Mouse (Mus musculus): ENCODE measurements around the gene Fam118b. TPM values are rescaled to one million over a fixed set of nuclear protein-coding genes. Genes with fewer than 3 reads are reported as not detected.

Gene Fam118b
- polyA plus RNA-seq, 1 experiment from 2014 or later, result 32.7 TPM

GRCm38 (mm10) chr9:35187351-35187903 lies 80.2 kb downstream of the Fam118b start:
- Histone ChIP-seq H3K4me2 (no peak overlapping the region), H3K27ac (no peak overlapping the region), H3K36me3 (peaks cover 6% of the 10 kb centered on the region), H3K4me3 (replicated peaks) (no peak overlapping the region), H3K9me3 (no peaks in the 10 kb centered on the region), H3K9ac (no peak overlapping the region), H3K27me3 (replicated peaks) (no peaks in the 10 kb centered on the region), H3K4me1 (no peaks in the 10 kb centered on the region)
- no peak for ATAC-seq (ENCODE audit: insufficient read depth, low FRiP score, low read depth)
- 81% methylated on average over 10 of the region's 10 CpGs for WGBS

GRCm38 (mm10) chr9:35186430-35186829 lies 81.2 kb downstream of the Fam118b start:
- no peak for ATAC-seq (ENCODE audit: insufficient read depth, low FRiP score, low read depth)
- H3K9me3 ChIP-seq, result no peaks in the 10 kb centered on the region
- no peak overlapping the region for H3K9ac ChIP-seq
- H3K4me2 ChIP-seq, result no peak overlapping the region
- no peaks in the 10 kb centered on the region for H3K27me3 ChIP-seq (replicated peaks)
- no peaks in the 10 kb centered on the region for H3K4me1 ChIP-seq
- no peak overlapping the region for H3K27ac ChIP-seq
- H3K36me3 ChIP-seq, result peaks cover 6% of the 10 kb centered on the region
- no peak overlapping the region for H3K4me3 ChIP-seq (replicated peaks)
- 75% methylated on average over 3 of the region's 4 CpGs for WGBS

DNA sequence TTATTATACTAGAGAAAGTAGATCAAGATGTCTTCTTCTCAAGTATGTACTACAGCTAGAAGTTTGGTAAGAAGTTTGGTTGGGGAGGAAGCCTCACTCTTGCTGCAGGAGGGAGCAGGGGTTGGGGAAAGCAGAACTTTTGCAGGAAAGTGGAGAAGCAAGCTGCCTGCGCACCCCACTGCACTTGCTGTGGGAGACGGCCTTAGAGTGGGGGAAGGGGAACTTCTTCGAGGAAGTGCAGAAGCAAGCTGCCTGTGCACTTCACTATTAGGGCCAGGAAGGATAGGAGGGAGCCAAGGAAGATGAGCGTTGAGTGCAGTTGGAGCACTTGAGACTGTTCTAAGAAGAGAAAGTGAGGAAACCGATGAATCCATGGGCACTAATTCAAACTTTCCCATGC lies 84.2 kb downstream of the Fam118b start:
- WGBS, result 72% methylated on average over 5 of the region's 5 CpGs
- H3K9me3 ChIP-seq, result no peaks in the 10 kb centered on the region
- no peak overlapping the region for H3K27ac ChIP-seq
- no peak overlapping the region for H3K4me3 ChIP-seq (replicated peaks)
- H3K4me2 ChIP-seq, result no peak overlapping the region
- no peaks in the 10 kb centered on the region for H3K36me3 ChIP-seq
- no peak overlapping the region for H3K9ac ChIP-seq
- H3K27me3 ChIP-seq (replicated peaks), result no peaks in the 10 kb centered on the region
- no peak for ATAC-seq (ENCODE audit: insufficient read depth, low FRiP score, low read depth)
- H3K4me1 ChIP-seq, result no peaks in the 10 kb centered on the region

GRCm38 (mm10) chr9:35182832-35183231 lies 84.8 kb downstream of the Fam118b start:
- Histone ChIP-seq H3K36me3 (no peaks in the 10 kb centered on the region), H3K9ac (no peak overlapping the region), H3K4me1 (no peaks in the 10 kb centered on the region), H3K9me3 (no peaks in the 10 kb centered on the region), H3K4me2 (no peak overlapping the region), H3K4me3 (replicated peaks) (no peak overlapping the region), H3K27me3 (replicated peaks) (no peaks in the 10 kb centered on the region), H3K27ac (no peak overlapping the region)
- no peak for ATAC-seq (ENCODE audit: insufficient read depth, low FRiP score, low read depth)
- 78% methylated on average over 2 of the region's 2 CpGs for WGBS

DNA sequence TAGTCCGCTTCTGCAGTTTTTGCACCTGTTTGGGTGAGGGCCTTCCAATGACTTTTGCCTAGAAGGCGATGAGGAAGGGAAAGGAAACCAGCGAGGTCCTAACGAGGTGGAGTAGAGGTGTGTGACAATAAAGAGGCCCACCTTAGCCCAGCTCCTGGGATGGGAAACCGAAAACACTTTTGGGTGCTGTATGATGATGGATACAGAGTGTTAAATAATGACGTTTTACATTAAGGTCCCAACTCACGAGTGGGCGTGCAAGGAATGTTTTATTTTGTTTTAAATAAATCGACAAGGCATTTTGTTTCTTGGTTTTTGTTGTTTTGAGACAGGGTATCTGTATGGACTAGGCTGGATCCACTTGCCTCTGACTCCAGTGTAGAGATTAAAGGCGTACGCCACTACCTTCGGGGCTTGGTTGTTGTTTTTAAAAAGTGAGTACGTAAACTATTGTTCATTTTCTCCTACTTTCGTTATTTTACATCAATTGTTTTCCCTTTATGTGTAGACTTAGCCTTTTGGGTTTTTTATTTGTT lies 91.4 kb downstream of the Fam118b start:
- H3K9me3 ChIP-seq, result no peaks in the 10 kb centered on the region
- WGBS, result 47% methylated on average over 14 of the region's 14 CpGs
- peak overlapping the region; percentile 94; the same call in 1 of the 2 replicates for H3K27ac ChIP-seq
- H3K9ac ChIP-seq, result no peak overlapping the region
- no peak for ATAC-seq (ENCODE audit: insufficient read depth, low FRiP score, low read depth)
- no peaks in the 10 kb centered on the region for H3K4me1 ChIP-seq
- H3K4me3 ChIP-seq (replicated peaks), result peak overlapping the region; percentile 74
- no peaks in the 10 kb centered on the region for H3K36me3 ChIP-seq
- H3K4me2 ChIP-seq, result peak overlapping the region; percentile 61
- no peaks in the 10 kb centered on the region for H3K27me3 ChIP-seq (replicated peaks)

GRCm38 (mm10) chr9:35175251-35176123 lies 92.1 kb downstream of the Fam118b start, which contains the start of gene Dcps:
TSS of gene Dcps (minus strand) at chr9:35176061.
- H3K9ac ChIP-seq, result peak within 1 kb of the TSS; percentile 71; the same call in 1 of the 2 replicates
- no peaks in the 10 kb centered on the region for H3K9me3 ChIP-seq
- H3K4me2 ChIP-seq, result peak within 1 kb of the TSS; percentile 61
- H3K27me3 ChIP-seq (replicated peaks), result no peaks in the 10 kb centered on the region
- no peaks in the 10 kb centered on the region for H3K4me1 ChIP-seq
- peak within 1 kb of the TSS; percentile 74 for H3K4me3 ChIP-seq (replicated peaks)
- ATAC-seq (ENCODE audit: insufficient read depth, low FRiP score, low read depth), result peak; percentile 96
- peak within 1 kb of the TSS; percentile 94 for H3K27ac ChIP-seq
- under 1% methylated on average over 38 of the region's 38 CpGs for WGBS
- no peaks in the 10 kb centered on the region for H3K36me3 ChIP-seq

GRCm38 (mm10) chr9:35173331-35173730 lies 94.3 kb downstream of the Fam118b start:
- Histone ChIP-seq H3K4me2 (no peak overlapping the region), H3K9me3 (no peaks in the 10 kb centered on the region), H3K27ac (no peak overlapping the region), H3K36me3 (0 out of 2 replicates have a peak, but pooled peaks cover 5% of the 10 kb centered on the region), H3K27me3 (replicated peaks) (no peaks in the 10 kb centered on the region), H3K9ac (no peak overlapping the region), H3K4me1 (no peaks in the 10 kb centered on the region), H3K4me3 (replicated peaks) (no peak overlapping the region)
- ATAC-seq (ENCODE audit: insufficient read depth, low FRiP score, low read depth), result no peak
- 83% methylated on average over 1 of the region's 1 CpGs for WGBS

DNA sequence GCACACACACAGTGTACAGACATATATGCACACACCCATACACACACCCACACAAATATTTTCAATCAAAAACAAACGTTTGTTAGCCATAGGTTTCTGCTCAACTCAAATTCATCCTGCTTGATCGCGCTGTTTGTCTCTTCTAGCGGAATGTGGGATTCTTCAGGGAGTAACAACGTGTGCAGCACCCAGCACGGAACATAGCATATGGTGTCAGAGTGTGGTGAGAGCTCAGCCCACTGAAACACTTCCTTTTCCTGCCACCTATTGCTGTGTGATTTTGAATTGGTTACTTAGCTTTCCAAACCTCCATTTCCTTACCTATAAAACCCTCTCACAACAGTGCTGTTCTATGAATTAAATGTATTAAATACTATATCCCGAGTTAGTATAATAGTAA lies 97.5 kb downstream of the Fam118b start:
- WGBS, result 89% methylated on average over 7 of the region's 7 CpGs
- ATAC-seq (ENCODE audit: insufficient read depth, low FRiP score, low read depth), result no peak
- H3K27ac ChIP-seq, result no peak overlapping the region
- no peaks in the 10 kb centered on the region for H3K9me3 ChIP-seq
- no peaks in the 10 kb centered on the region for H3K4me1 ChIP-seq
- H3K4me3 ChIP-seq (replicated peaks), result no peak overlapping the region
- no peak overlapping the region for H3K4me2 ChIP-seq
- no peaks in the 10 kb centered on the region for H3K27me3 ChIP-seq (replicated peaks)
- no peak overlapping the region for H3K9ac ChIP-seq
- H3K36me3 ChIP-seq, result 0 out of 2 replicates have a peak, but pooled peaks cover 12% of the 10 kb centered on the region

Other genes starting within 250 kb of the Fam118b start
- 45.7 and 59.4 TPM in 2 replicates for gene St3gal4, start 148.5 kb downstream of the Fam118b start, polyA plus RNA-seq (2015; fragmentation: Nextera tagmentation; extraction: Ambion mirVana)
- 77.7 and 82.4 TPM in 2 replicates for gene Dcps, start 91.7 kb downstream of the Fam118b start, polyA plus RNA-seq (2015; fragmentation: Nextera tagmentation; extraction: Ambion mirVana)
- gene Srpr, start 67.6 kb downstream of the Fam118b start, polyA plus RNA-seq (2015; fragmentation: Nextera tagmentation; extraction: Ambion mirVana), result 141 and 154 TPM in 2 replicates
- 12.8 and 13.9 TPM in 2 replicates for gene Tirap, start 67.5 kb downstream of the Fam118b start, polyA plus RNA-seq (2015; fragmentation: Nextera tagmentation; extraction: Ambion mirVana)
- 39.7 and 46.6 TPM in 2 replicates for gene Foxred1, start 56.8 kb downstream of the Fam118b start, polyA plus RNA-seq (2015; fragmentation: Nextera tagmentation; extraction: Ambion mirVana)
- 28.6 and 29.0 TPM in 2 replicates for gene Rpusd4, start 60 bp upstream of the Fam118b start, polyA plus RNA-seq (2015; fragmentation: Nextera tagmentation; extraction: Ambion mirVana)
- gene Cdon, start 153.3 kb upstream of the Fam118b start, polyA plus RNA-seq (2015; fragmentation: Nextera tagmentation; extraction: Ambion mirVana), result 10.2 and 10.4 TPM in 2 replicates

Data from stomach, embryonic 15.5 days (tissue).